22 mouse cellular contexts compared by ENCODE assay signal in the genomic region with DNA sequence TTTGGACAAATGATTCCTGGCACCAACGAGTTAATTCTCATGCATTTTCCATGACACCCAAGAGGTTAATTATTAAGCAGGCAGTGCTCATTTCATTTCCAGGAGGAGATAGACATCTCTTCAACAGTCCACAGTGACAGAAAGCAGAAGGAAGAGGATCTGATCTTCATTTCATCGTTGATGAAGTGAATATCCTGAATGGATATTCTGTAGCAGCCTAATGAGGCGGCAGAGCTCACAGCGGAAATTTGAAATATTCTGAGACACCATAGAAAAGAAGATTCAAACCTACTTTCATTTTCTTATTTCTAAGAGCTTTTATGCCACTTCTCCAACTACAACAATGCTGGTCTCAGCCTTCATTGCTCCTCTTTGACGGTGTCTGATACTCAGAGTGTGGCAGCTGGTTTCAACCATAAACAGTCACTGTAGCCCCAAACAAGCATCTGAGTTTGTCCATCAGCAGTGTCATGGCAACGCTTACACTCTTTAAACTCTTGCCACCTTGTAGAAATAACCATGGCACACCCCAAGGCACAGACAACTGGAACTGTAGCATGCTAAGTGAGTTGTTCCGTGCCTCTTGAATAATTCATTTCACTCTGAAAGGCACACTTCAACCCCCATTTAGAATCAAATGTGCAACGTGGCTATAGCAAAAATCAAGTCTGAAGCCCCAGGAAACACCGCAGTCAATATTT.
A peak's percentile ranks its signal among the peaks of the same experiment; 100 is the strongest.
DNase-seq lines count a peak whose midpoint lies in the region; ATAC-seq and TF ChIP-seq lines count a peak whose summit lies in the region.
"Had no signal": no experiment of that assay in that cellular context is flagged by ENCODE, and none has a peak within 500 bp of the region (broad histone marks: within the 10 kb centered on the region; RNA-seq: fewer than 3 reads in every experiment).

No protein-coding gene starts in this region.

- no peak overlapping the region for H3K4me2 ChIP-seq in forebrain, embryonic 15.5 days (replicated peaks)
- H3K4me2 ChIP-seq in hindbrain, postnatal 0 days (ENCODE audit: low read depth, low read length), result no peak overlapping the region
- H3K4me2 ChIP-seq in hindbrain, embryonic 13.5 days, result no peak overlapping the region
- no peak overlapping the region for H3K4me2 ChIP-seq in midbrain, embryonic 16.5 days (ENCODE audit: low read length)
- H3K4me2 ChIP-seq: embryonic facial prominence, embryonic 13.5 days had no signal

- no peak overlapping the region for H3K27ac ChIP-seq in forebrain, embryonic 15.5 days (replicated peaks)
- H3K27ac ChIP-seq in forebrain, embryonic 10.5 days, result no peak overlapping the region
- no peak overlapping the region for H3K27ac ChIP-seq in hindbrain, postnatal 0 days
- H3K27ac ChIP-seq in hindbrain, embryonic 13.5 days, result no peak overlapping the region
- no peak overlapping the region for H3K27ac ChIP-seq in midbrain, embryonic 16.5 days (ENCODE audit: low read length)
- H3K27ac ChIP-seq: embryonic facial prominence, embryonic 13.5 days; heart, embryonic 10.5 days had no signal

- WGBS in forebrain, embryonic 15.5 days, result 60% methylated on average over 9 of the region's 9 CpGs
- WGBS in forebrain, embryonic 10.5 days, result 85% methylated on average over 9 of the region's 9 CpGs
- WGBS in hindbrain, postnatal 0 days, result 52% methylated on average over 9 of the region's 9 CpGs
- WGBS in hindbrain, embryonic 13.5 days, result 53% methylated on average over 9 of the region's 9 CpGs
- 53% methylated on average over 9 of the region's 9 CpGs for WGBS in midbrain, embryonic 16.5 days

- H3K4me3 ChIP-seq in forebrain, embryonic 15.5 days, result no peak overlapping the region
- no peak overlapping the region for H3K4me3 ChIP-seq in forebrain, embryonic 10.5 days
- H3K4me3 ChIP-seq in hindbrain, postnatal 0 days (ENCODE audit: low read length), result no peak overlapping the region
- no peak overlapping the region for H3K4me3 ChIP-seq in hindbrain, embryonic 13.5 days
- no peak overlapping the region for H3K4me3 ChIP-seq in midbrain, embryonic 16.5 days (ENCODE audit: low read depth, low read length)
- H3K4me3 ChIP-seq: embryonic facial prominence, embryonic 13.5 days; heart, embryonic 10.5 days had no signal

- no peaks in the 10 kb centered on the region for H3K36me3 ChIP-seq in forebrain, embryonic 15.5 days
- no peaks in the 10 kb centered on the region for H3K36me3 ChIP-seq in forebrain, embryonic 10.5 days (replicated peaks)
- no peaks in the 10 kb centered on the region for H3K36me3 ChIP-seq in hindbrain, postnatal 0 days (ENCODE audit: insufficient read depth, low read length)
- no peaks in the 10 kb centered on the region for H3K36me3 ChIP-seq in hindbrain, embryonic 13.5 days
- H3K36me3 ChIP-seq in midbrain, embryonic 16.5 days (ENCODE audit: control insufficient read depth, insufficient read depth, low read length), result no peaks in the 10 kb centered on the region
- H3K36me3 ChIP-seq: embryonic facial prominence, embryonic 13.5 days; G1E; heart, embryonic 10.5 days had no signal

- ATAC-seq in forebrain, embryonic 15.5 days (replicated peaks), result 0 out of 2 replicates have a peak, but pooled peaks have one; percentile 32
- ATAC-seq in hindbrain, postnatal 0 days, result peak; percentile 64
- no peak; the same call in 1 of the 2 replicates for ATAC-seq in hindbrain, embryonic 13.5 days (ENCODE audit: low FRiP score)
- peak; percentile 67; the same call in 1 of the 2 replicates for ATAC-seq in midbrain, embryonic 16.5 days
- ATAC-seq: CD4-positive, CD25-positive, alpha-beta regulatory T cell, adult 4 months; forebrain, embryonic 14.5 days had no signal

- DNase-seq in forebrain, embryonic 10.5 days (ENCODE audit: extremely low spot score, low spot score), result no peak
- DNase-seq in hindbrain, postnatal 0 days (ENCODE audit: low spot score), result peak; percentile 6
- DNase-seq in brain, embryonic 14.5 days (ENCODE audit: low read depth), result peak; percentile 50
- DNase-seq in cerebellum, postnatal 36 days, result no peak
- DNase-seq: adrenal gland, adult 8-10 months; adrenal gland, postnatal 36 days; B cell, adult 2 months; cerebellum, adult 11-12 months; cerebellum, adult 9-10 months; cerebellum, postnatal 25 days; gastrocnemius, postnatal 10 days; heart, adult 18-20 months; heart, postnatal 10 days; heart, postnatal 4 days had no signal

- H3K4me1 ChIP-seq in forebrain, embryonic 15.5 days, result no peaks in the 10 kb centered on the region
- H3K4me1 ChIP-seq in forebrain, embryonic 10.5 days, result no peaks in the 10 kb centered on the region
- H3K4me1 ChIP-seq in hindbrain, postnatal 0 days (ENCODE audit: insufficient read depth, low read length), result no peaks in the 10 kb centered on the region
- no peaks in the 10 kb centered on the region for H3K4me1 ChIP-seq in hindbrain, embryonic 13.5 days (replicated peaks)
- no peaks in the 10 kb centered on the region for H3K4me1 ChIP-seq in midbrain, embryonic 16.5 days (ENCODE audit: control insufficient read depth, insufficient read depth, low read length)
- H3K4me1 ChIP-seq: embryonic facial prominence, embryonic 13.5 days; heart, embryonic 10.5 days had no signal

- TF ChIP-seq POLR2A in brain, embryonic 14.5 days (IDR thresholded peaks at IDR 0.05; ENCODE audit: borderline replicate concordance, extremely low read depth, insufficient read depth, insufficient read length, poor library complexity, severe bottlenecking), result no peak

- no peak overlapping the region for H3K9ac ChIP-seq in forebrain, embryonic 15.5 days (replicated peaks)
- no peak overlapping the region for H3K9ac ChIP-seq in hindbrain, postnatal 0 days (replicated peaks; ENCODE audit: low read length)
- H3K9ac ChIP-seq in hindbrain, embryonic 13.5 days, result no peak overlapping the region
- H3K9ac ChIP-seq in midbrain, embryonic 16.5 days (ENCODE audit: low read depth, low read length), result no peak overlapping the region
- H3K9ac ChIP-seq: embryonic facial prominence, embryonic 13.5 days had no signal

- H3K27me3 ChIP-seq in forebrain, embryonic 15.5 days, result no peaks in the 10 kb centered on the region
- no peaks in the 10 kb centered on the region for H3K27me3 ChIP-seq in forebrain, embryonic 10.5 days (ENCODE audit: poor library complexity, severe bottlenecking)
- H3K27me3 ChIP-seq in hindbrain, postnatal 0 days (ENCODE audit: insufficient read depth, low read length), result no peaks in the 10 kb centered on the region
- no peaks in the 10 kb centered on the region for H3K27me3 ChIP-seq in hindbrain, embryonic 13.5 days
- no peaks in the 10 kb centered on the region for H3K27me3 ChIP-seq in midbrain, embryonic 16.5 days (ENCODE audit: control insufficient read depth, insufficient read depth, low read depth, low read length)
- H3K27me3 ChIP-seq: embryonic facial prominence, embryonic 13.5 days had no signal

- H3K9me3 ChIP-seq in forebrain, embryonic 15.5 days, result no peaks in the 10 kb centered on the region
- no peaks in the 10 kb centered on the region for H3K9me3 ChIP-seq in forebrain, embryonic 10.5 days
- H3K9me3 ChIP-seq in hindbrain, postnatal 0 days (ENCODE audit: low read length), result no peaks in the 10 kb centered on the region
- no peaks in the 10 kb centered on the region for H3K9me3 ChIP-seq in hindbrain, embryonic 13.5 days
- H3K9me3 ChIP-seq in midbrain, embryonic 16.5 days (replicated peaks; ENCODE audit: control insufficient read depth, low read length, poor library complexity, severe bottlenecking), result no peaks in the 10 kb centered on the region
- H3K9me3 ChIP-seq: embryonic facial prominence, embryonic 13.5 days; G1E; heart, embryonic 10.5 days had no signal

- TF ChIP-seq CTCF in hindbrain, postnatal 0 days (IDR thresholded peaks at IDR 0.05; ENCODE audit: low read depth), result no peak
- no peak for TF ChIP-seq CTCF in brain, embryonic 14.5 days (IDR thresholded peaks at IDR 0.05; ENCODE audit: borderline replicate concordance, extremely low read depth, insufficient read depth, insufficient read length)

Comparison
In these comparisons a context has a peak if more than half of its experiments do, and no peak if none do; other contexts are left out.
1. DNase-seq: peak in hindbrain, postnatal 0 days (single experiment) and brain, embryonic 14.5 days (single experiment); none in forebrain, embryonic 10.5 days (single experiment) and cerebellum, postnatal 36 days (0 of 2).